Mouse (Mus musculus): ENCODE data around the gene Pcgf6. TPM values are rescaled to one million over a fixed set of nuclear protein-coding genes. Genes with fewer than 3 reads are reported as not detected.

Pcgf6 gene
- polyA plus RNA-seq, 1 experiment, result 4.9 TPM

GRCm38 (mm10) chr19:47031770-47032169 is 18.9 kb downstream of the Pcgf6 start:
- Histone ChIP-seq H3K4me3 (ENCODE audit: insufficient read depth, low read length) (no peak overlapping the region), H3K27ac (ENCODE audit: insufficient read depth, low read depth, low read length) (no peak overlapping the region), H3K4me1 (ENCODE audit: control insufficient read depth, insufficient read depth, low read length) (peaks cover 15% of the 10 kb centered on the region)
- TF ChIP-seq CTCF (IDR thresholded peaks at IDR 0.05; ENCODE audit: low read depth, low read length) (no peak), POLR2A (IDR thresholded peaks at IDR 0.05; ENCODE audit: borderline replicate concordance, low read depth, low read length) (no peak)

- Histone ChIP-seq H3K4me1 (ENCODE audit: control insufficient read depth, insufficient read depth, low read length) (peaks cover 8% of the 10 kb centered on the region), H3K4me3 (ENCODE audit: insufficient read depth, low read length) (no peak overlapping the region), H3K27ac (ENCODE audit: insufficient read depth, low read depth, low read length) (no peak overlapping the region)
- TF ChIP-seq POLR2A (IDR thresholded peaks at IDR 0.05; ENCODE audit: borderline replicate concordance, low read depth, low read length) (no peak), CTCF (IDR thresholded peaks at IDR 0.05; ENCODE audit: low read depth, low read length) (no peak)
These were observed 20.9 kb downstream of the Pcgf6 start for GRCm38 (mm10) chr19:47029796-47030195.

GRCm38 (mm10) chr19:47026513-47026912 is 24.2 kb downstream of the Pcgf6 start:
- Histone ChIP-seq H3K4me1 (ENCODE audit: control insufficient read depth, insufficient read depth, low read length) (peaks cover 4% of the 10 kb centered on the region; the same call in 1 of the 2 replicates), H3K27ac (ENCODE audit: insufficient read depth, low read depth, low read length) (no peak overlapping the region), H3K4me3 (ENCODE audit: insufficient read depth, low read length) (no peak overlapping the region)
- TF ChIP-seq CTCF (IDR thresholded peaks at IDR 0.05; ENCODE audit: low read depth, low read length), result no peak

GRCm38 (mm10) chr19:47024954-47025353 is 25.8 kb downstream of the Pcgf6 start:
- H3K4me1 ChIP-seq (ENCODE audit: control insufficient read depth, insufficient read depth, low read length), result peaks cover 4% of the 10 kb centered on the region; the same call in 1 of the 2 replicates
- H3K27ac ChIP-seq (ENCODE audit: insufficient read depth, low read depth, low read length), result no peak overlapping the region
- no peak for TF ChIP-seq CTCF (IDR thresholded peaks at IDR 0.05; ENCODE audit: low read depth, low read length)
- TF ChIP-seq POLR2A (IDR thresholded peaks at IDR 0.05; ENCODE audit: borderline replicate concordance, low read depth, low read length), result no peak
- no peak overlapping the region for H3K4me3 ChIP-seq (ENCODE audit: insufficient read depth, low read length)

GRCm38 (mm10) chr19:47023546-47023945 is 27.2 kb downstream of the Pcgf6 start:
- TF ChIP-seq CTCF (IDR thresholded peaks at IDR 0.05; ENCODE audit: low read depth, low read length), result no peak
- no peak for TF ChIP-seq POLR2A (IDR thresholded peaks at IDR 0.05; ENCODE audit: borderline replicate concordance, low read depth, low read length)

GRCm38 (mm10) chr19:47022709-47023108 is 28.0 kb downstream of the Pcgf6 start:
- no peak overlapping the region for H3K27ac ChIP-seq (ENCODE audit: insufficient read depth, low read depth, low read length)
- no peak overlapping the region for H3K4me3 ChIP-seq (ENCODE audit: insufficient read depth, low read length)
- H3K4me1 ChIP-seq (ENCODE audit: control insufficient read depth, insufficient read depth, low read length), result peaks cover 4% of the 10 kb centered on the region; the same call in 1 of the 2 replicates
- no peak for TF ChIP-seq CTCF (IDR thresholded peaks at IDR 0.05; ENCODE audit: low read depth, low read length)
- no peak for TF ChIP-seq POLR2A (IDR thresholded peaks at IDR 0.05; ENCODE audit: borderline replicate concordance, low read depth, low read length)

More at GRCm38 (mm10) chr19:47023546-47023945, 27.2 kb downstream of the Pcgf6 start:
- no peak overlapping the region for H3K4me3 ChIP-seq (ENCODE audit: insufficient read depth, low read length)
- H3K27ac ChIP-seq (ENCODE audit: insufficient read depth, low read depth, low read length), result no peak overlapping the region
- H3K4me1 ChIP-seq (ENCODE audit: control insufficient read depth, insufficient read depth, low read length), result peaks cover 4% of the 10 kb centered on the region; the same call in 1 of the 2 replicates

GRCm38 (mm10) chr19:47019326-47019725 is 31.4 kb downstream of the Pcgf6 start:
- H3K27ac ChIP-seq (ENCODE audit: insufficient read depth, low read depth, low read length), result no peak overlapping the region
- no peak overlapping the region for H3K4me3 ChIP-seq (ENCODE audit: insufficient read depth, low read length)
- H3K4me1 ChIP-seq (ENCODE audit: control insufficient read depth, insufficient read depth, low read length), result peaks cover 7% of the 10 kb centered on the region; the same call in 1 of the 2 replicates
- no peak for TF ChIP-seq POLR2A (IDR thresholded peaks at IDR 0.05; ENCODE audit: borderline replicate concordance, low read depth, low read length)
- TF ChIP-seq CTCF (IDR thresholded peaks at IDR 0.05; ENCODE audit: low read depth, low read length), result no peak

- Histone ChIP-seq H3K4me3 (ENCODE audit: insufficient read depth, low read length) (no peak overlapping the region), H3K27ac (ENCODE audit: insufficient read depth, low read depth, low read length) (no peak overlapping the region), H3K4me1 (ENCODE audit: control insufficient read depth, insufficient read depth, low read length) (peaks cover 8% of the 10 kb centered on the region; the same call in 1 of the 2 replicates)
- no peak for TF ChIP-seq POLR2A (IDR thresholded peaks at IDR 0.05; ENCODE audit: borderline replicate concordance, low read depth, low read length)
- TF ChIP-seq CTCF (IDR thresholded peaks at IDR 0.05; ENCODE audit: low read depth, low read length), result no peak
These were observed 32.4 kb downstream of the Pcgf6 start for GRCm38 (mm10) chr19:47018330-47018729.

- Histone ChIP-seq H3K4me3 (ENCODE audit: insufficient read depth, low read length) (no peak overlapping the region), H3K4me1 (ENCODE audit: control insufficient read depth, insufficient read depth, low read length) (peaks cover 5% of the 10 kb centered on the region; the same call in 1 of the 2 replicates), H3K27ac (ENCODE audit: insufficient read depth, low read depth, low read length) (no peak overlapping the region)
- TF ChIP-seq CTCF (IDR thresholded peaks at IDR 0.05; ENCODE audit: low read depth, low read length) (no peak), POLR2A (IDR thresholded peaks at IDR 0.05; ENCODE audit: borderline replicate concordance, low read depth, low read length) (no peak)
These were observed 32.9 kb downstream of the Pcgf6 start for GRCm38 (mm10) chr19:47017831-47018230.

- Histone ChIP-seq H3K27ac (ENCODE audit: insufficient read depth, low read depth, low read length) (no peak overlapping the region), H3K4me3 (ENCODE audit: insufficient read depth, low read length) (no peak overlapping the region), H3K4me1 (ENCODE audit: control insufficient read depth, insufficient read depth, low read length) (peaks cover 5% of the 10 kb centered on the region; the same call in 1 of the 2 replicates)
- no peak for TF ChIP-seq POLR2A (IDR thresholded peaks at IDR 0.05; ENCODE audit: borderline replicate concordance, low read depth, low read length)
- TF ChIP-seq CTCF (IDR thresholded peaks at IDR 0.05; ENCODE audit: low read depth, low read length), result no peak
These were observed 34.2 kb downstream of the Pcgf6 start for GRCm38 (mm10) chr19:47016487-47016886.

All from bone marrow macrophage, adult 2 months (primary cell).